Mouse (Mus musculus) G1E (cell line): ENCODE results near the gene Slc7a14.

Experiments
- CTCF ChIP-seq: IDR thresholded peaks from 2 replicates; pipeline ENCODE4 v1.5.1; 2012; ENCODE audit warnings: low read depth, low read length, inconsistent platforms, mixed read lengths
- GATA1 ChIP-seq: IDR thresholded peaks from 2 replicates; pipeline ENCODE4 v1.6.1; 2012; ENCODE audit warnings: borderline replicate concordance, low read length, inconsistent platforms, mixed read lengths
- POLR2AphosphoS5 ChIP-seq: IDR thresholded peaks from 2 replicates; pipeline ENCODE4 v1.6.1; 2012; ENCODE audit warnings: low read depth, low read length, inconsistent platforms; ENCODE audit not compliant: insufficient replicate concordance
- TAL1 ChIP-seq: conservative IDR thresholded peaks from 2 replicates; pipeline ENCODE4 v1.6.1; 2012; ENCODE audit warnings: low read depth, low read length, inconsistent platforms, mixed read lengths

DNA sequence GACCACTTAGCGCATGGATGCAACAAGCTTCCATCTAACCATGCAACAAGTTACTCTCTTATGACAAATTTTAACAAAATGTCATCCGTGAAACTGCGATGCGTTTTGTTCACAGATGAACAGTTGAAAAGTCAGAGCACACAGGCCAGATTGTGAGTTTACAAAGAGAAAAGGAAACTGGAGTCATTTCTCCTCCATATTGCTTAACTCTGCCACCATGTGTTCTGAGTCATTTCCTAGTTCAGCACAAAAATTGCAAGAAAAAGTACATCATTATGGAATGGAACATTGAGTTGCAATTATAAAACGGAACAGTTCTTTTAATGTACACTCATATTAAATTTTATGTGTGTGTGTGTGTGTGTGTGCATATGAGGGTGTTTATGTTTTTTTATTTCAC lies 17.6 kb upstream of the Slc7a14 start:
- TF ChIP-seq CTCF (no peak), TAL1 (no peak), GATA1 (no peak), POLR2AphosphoS5 (no peak)
